Mouse (Mus musculus) left cerebral cortex, adult 11 months (tissue): ENCODE measurements around the gene Chpf2.

ENCODE experiments used
- DNase-seq: peaks from one replicate; pipeline ENCODE4 v3.0.0; 2022; ENCODE audit warnings: low spot score

The Chpf2 gene

GRCm38 (mm10) chr5:24604656-24605100, 18.1 kb downstream of the Chpf2 start:
- no peak for DNase-seq

- no peak for DNase-seq
These were observed 18.9 kb downstream of the Chpf2 start for GRCm38 (mm10) chr5:24605321-24605979.

GRCm38 (mm10) chr5:24605980-24606665, 19.6 kb downstream of the Chpf2 start:
- no peak for DNase-seq

GRCm38 (mm10) chr5:24609388-24609787, 22.8 kb downstream of the Chpf2 start:
- DNase-seq: no peak

DNA sequence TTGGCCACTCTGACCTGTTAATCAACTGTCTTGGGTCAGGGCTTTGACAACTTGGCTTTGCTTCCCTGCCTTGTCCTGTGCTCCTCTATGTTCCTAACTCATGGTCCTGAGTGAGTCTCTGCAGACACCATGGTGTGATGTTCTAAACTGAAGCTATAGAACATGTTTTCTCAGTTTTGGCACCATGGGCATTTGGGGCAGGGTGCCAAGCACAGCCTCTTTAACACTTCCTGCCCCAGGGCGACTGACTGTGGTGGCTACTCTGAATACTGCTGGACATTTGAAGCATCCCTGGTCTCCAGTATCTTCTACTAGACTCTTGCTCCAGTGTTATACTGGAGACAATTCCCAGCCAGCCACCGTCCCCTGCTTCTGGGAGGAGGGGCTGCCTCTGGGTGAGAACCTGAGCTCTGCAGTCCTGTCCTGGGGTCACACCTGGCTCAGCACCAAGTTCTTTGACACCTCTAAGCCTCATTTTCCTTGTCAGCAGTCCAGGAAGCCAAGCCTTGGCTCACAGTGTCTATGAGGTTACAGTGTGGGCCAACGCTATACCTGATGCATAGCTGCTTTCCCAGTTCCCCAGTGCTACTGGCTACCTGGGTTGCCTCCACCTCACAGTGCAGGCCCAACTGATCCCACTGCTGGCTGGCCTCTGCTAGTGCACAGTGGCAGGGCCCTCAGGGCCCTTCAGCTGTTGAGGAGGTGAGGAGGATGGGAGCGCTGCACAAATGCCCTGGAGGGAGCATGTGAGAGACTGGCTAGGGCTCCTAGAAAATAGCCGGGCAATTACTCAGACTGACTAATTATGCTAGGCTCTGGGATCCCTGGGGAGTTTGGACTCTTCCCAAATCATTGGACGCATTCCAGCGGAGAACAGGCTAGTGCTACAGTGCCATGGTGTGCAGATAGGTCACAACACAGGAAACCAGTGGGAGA, 25.1 kb downstream of the Chpf2 start:
- DNase-seq: no peak

DNA sequence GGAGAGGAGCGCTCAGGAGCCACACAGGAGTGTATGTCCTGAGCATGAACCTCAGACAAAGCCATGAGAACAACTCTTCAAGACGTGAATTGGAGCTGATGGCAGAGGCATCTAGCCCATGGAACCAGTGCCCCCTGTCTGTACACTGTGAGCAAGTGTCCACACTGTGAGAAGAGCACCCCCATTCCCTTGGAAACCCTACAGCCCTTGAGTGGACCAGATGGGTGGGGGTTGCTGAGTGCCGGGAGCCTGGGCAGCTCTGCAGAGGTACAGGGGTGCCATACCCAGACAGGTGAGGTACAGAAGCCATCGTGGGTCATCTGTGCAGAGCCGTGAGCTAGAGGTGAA, 25.7 kb downstream of the Chpf2 start:
- DNase-seq: no peak

- DNase-seq: no peak
These were observed 28.6 kb downstream of the Chpf2 start for GRCm38 (mm10) chr5:24615097-24615496.

DNA sequence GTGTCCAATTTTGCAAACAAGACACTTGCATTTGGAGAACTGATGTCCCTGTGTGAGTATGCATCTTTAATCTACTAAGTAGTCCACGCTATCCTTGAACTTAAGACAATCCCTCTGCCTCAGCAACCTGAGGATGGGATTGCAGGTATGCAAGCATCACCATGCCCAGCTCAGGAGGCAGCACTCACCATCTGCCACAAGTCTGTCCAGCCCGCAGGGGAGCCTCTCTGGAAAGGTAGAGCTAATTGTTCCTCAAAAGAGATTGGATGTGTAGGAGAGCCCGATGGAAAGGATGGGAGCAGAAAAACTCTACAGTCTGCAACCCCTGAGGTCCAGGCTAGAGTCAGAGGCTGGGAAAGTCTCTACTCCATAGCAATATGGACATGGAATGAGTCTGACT, 32.4 kb downstream of the Chpf2 start:
- no peak for DNase-seq

GRCm38 (mm10) chr5:24620116-24620515, 33.6 kb downstream of the Chpf2 start:
- no peak for DNase-seq

- DNase-seq: no peak
These were observed 34.1 kb downstream of the Chpf2 start for GRCm38 (mm10) chr5:24620626-24621025.

DNA sequence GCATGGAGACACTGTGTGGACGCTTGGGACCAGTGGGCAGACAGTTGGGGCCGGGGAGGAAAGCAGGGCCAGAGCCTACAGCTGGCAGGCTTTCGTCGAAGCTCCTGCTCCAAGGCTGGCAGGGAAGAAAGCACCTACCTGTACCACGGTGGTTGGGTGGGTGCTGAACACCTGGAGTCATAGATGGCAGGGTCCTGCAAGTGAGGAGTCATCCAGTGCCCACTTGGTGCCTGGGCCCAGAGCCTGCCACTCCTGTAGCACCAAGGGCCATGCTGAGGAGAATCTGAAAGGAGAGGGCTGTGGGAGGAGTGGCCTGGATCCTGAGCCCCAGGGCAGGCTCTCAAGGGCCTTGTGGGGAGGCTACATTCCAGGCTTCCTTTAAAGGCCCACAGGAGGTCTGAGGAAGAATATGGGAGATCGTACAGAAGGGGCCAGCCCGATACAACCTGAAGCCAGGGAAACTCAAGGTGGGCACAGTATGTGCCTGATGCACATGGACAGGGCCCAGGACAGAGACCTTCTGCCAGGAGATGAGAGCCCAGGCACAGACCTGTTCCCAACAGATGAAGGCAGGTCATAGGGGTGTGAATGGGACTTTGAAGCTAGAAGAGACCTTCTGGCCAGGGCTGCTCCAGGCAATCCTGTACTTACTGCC, 36.0 kb downstream of the Chpf2 start:
- no peak for DNase-seq

- no peak for DNase-seq
These were observed 36.8 kb downstream of the Chpf2 start for GRCm38 (mm10) chr5:24623041-24623985.

- no peak for DNase-seq
These were observed 37.7 kb downstream of the Chpf2 start, which contains the start of gene Smarcd3 for GRCm38 (mm10) chr5:24623986-24624821. Gene Smarcd3, minus strand, starts transcription at chr5:24624411.

- DNase-seq: no peak
These were observed 38.2 kb downstream of the Chpf2 start for GRCm38 (mm10) chr5:24624822-24625120.

DNA sequence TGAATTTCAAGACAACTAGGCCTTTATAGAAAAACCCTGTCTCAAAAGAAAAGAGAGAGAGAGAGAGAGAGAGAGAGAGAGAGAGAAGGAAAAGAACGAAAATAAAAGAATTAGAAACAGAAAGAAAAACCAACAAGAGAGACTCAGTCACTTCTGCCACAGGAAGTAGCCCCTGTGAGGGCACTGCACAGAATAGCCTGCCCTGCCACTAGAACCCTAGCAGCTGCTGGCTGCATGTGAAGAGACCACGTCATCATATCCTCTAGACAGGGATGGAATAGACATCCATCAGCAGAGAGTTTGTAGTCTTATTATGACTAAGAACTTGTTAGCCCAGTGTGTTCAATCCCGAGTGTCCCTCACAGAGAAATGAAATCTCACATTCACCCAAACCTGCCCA, 43.2 kb downstream of the Chpf2 start:
- DNase-seq: no peak

DNA sequence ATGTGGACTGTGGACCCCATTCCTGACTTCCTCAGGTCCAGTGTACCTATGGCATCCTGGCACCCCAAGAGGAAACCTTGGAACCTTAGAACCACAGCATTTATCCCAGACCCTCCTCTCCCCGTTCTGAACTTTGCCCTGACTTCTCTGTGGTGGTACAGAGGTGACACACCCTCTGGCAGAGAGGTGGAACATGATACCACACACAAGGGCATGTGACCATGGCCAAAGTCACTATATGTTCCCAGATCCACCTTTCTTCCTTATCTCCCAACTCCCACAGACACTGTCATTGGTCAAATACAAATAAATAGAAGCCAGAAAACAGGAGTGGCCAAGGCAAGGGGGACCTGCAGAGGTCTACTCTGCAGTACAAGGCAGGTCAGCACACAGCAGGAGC, 48.6 kb downstream of the Chpf2 start:
- DNase-seq: no peak

DNA sequence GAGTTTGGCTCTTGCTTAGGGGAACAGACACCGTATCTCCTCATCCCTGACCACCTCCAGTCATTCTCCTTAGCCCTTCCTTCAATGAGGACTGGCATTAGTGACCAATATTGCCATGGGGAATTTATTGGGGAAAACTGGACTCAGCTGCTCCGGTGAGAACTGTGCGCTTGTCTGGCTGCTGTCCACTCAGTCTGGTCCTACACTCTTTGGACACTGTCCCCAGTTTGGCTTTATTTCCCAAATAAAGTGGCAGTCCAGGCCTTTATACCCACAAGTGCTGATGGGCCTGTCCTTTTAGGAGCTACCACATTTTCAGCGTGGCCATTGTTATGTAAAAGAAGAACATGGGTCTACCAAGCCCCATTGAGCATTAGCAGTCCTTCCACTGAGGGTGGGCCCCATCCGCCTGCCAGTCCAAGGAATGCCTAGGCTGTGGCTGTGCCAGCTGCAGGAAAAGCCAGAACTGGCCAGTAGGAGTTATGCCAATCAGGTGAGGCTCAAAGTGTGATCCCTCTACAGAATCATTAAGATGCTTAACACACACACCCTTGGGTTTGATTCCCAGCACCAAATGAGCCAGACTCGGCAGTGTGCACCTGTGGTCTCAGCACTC, 49.1 kb downstream of the Chpf2 start:
- DNase-seq: no peak

DNA sequence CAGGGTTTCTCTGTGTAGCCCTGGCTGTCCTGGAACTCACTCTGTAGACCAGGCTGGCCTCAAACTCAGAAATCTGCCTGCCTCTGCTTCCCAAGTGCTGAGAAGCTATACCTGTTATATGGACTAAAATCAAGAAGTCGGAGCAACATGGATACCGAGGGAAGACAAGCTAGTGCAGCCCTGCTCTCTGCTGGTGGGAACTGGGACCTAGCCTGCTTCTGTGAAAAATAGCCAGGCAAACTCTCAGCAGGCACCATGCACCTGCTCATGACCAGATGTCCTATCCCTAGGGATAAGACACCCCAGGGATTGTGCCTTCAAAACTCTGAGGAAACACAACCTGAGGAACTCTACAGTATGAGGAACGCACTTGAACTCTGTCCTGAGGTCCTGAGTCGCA, 50.4 kb downstream of the Chpf2 start:
- no peak for DNase-seq

DNA sequence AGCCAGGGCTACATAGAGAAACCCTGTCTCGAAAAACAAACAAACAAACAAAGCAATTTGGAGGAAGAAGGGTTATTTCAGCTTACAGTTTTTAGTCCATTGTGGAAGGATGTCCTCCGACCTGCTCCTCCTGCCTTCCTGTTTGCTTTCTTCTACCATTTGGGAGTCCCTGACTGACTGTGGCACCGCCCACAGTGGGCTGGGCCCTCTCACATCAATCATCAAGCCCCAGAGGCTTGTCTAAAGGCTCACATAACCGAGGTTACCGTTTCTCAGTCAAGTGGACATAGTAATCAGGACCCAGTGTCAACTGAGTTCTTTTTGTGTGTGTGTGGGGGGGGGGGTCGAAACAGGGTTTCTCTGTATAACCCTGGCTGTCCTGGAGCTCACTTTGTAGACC, 51.6 kb downstream of the Chpf2 start:
- no peak for DNase-seq

GRCm38 (mm10) chr5:24639081-24639480, 52.5 kb downstream of the Chpf2 start:
- DNase-seq: no peak
